Mouse (Mus musculus) testis, adult 2 months (tissue): Measurements from ENCODE around the gene 2310034G01Rik. TPM values are rescaled to one million over a fixed set of nuclear protein-coding genes. Genes with fewer than 3 reads are reported as not detected.

ENCODE experiments used
- H3K27ac ChIP-seq: fragments of 200-500 bp; 2 replicates; pipeline ENCODE4 v1.5.1; 2012; ENCODE audit warnings: low read depth, low read length; ENCODE audit not compliant: control insufficient read depth, insufficient read depth
- H3K27me3 ChIP-seq: fragments of 200-500 bp; 2 replicates; pipeline ENCODE4 v1.6.1; 2012; ENCODE audit warnings: mild to moderate bottlenecking, low read length, moderate library complexity; ENCODE audit not compliant: control insufficient read depth, insufficient read depth
- H3K36me3 ChIP-seq: fragments of 200-500 bp; 2 replicates; pipeline ENCODE4 v1.6.1; 2012; ENCODE audit warnings: mild to moderate bottlenecking, low read length; ENCODE audit not compliant: control insufficient read depth, insufficient read depth
- H3K4me1 ChIP-seq: fragments of 200-500 bp; 2 replicates; pipeline ENCODE4 v1.6.1; 2012; ENCODE audit warnings: low read length; ENCODE audit not compliant: control insufficient read depth, insufficient read depth
- H3K4me3 ChIP-seq: fragments of 200-500 bp; 2 replicates; pipeline ENCODE4 v1.5.1; 2012; ENCODE audit warnings: low read depth, mild to moderate bottlenecking, low read length, moderate library complexity, mixed read lengths; ENCODE audit not compliant: control insufficient read depth
- CTCF ChIP-seq: fragments of 200-500 bp; IDR thresholded peaks from 2 replicates; pipeline ENCODE4 v1.5.1; 2012; ENCODE audit warnings: low read depth, mild to moderate bottlenecking, inconsistent platforms, low read length, moderate library complexity; ENCODE audit not compliant: control insufficient read depth, insufficient read depth, insufficient replicate concordance
- POLR2A ChIP-seq: fragments of 200-500 bp; IDR thresholded peaks from 2 replicates; pipeline ENCODE4 v1.6.1; 2012; ENCODE audit warnings: low read depth, mild to moderate bottlenecking, inconsistent platforms, low read length, moderate library complexity; ENCODE audit not compliant: control insufficient read depth
- polyA plus RNA-seq: library from polyadenylated mRNA; depleted of rRNA; stranded (reverse); fragments of >200 nt; gene quantifications from 2 replicates; pipeline ENCODE4 v1.2.3, GENCODE M21; 2012; rRNA removed

2310034G01Rik gene
- polyA plus RNA-seq: 0.49 and 0.88 TPM in 2 replicates

- Histone ChIP-seq H3K4me1 (peaks cover 12% of the 10 kb centered on the region), H3K27me3 (no peaks in the 10 kb centered on the region), H3K36me3 (no peaks in the 10 kb centered on the region), H3K4me3 (peak within 1 kb of the TSS; percentile 81), H3K27ac (peak within 1 kb of the TSS; percentile 51; the same call in 1 of the 2 replicates)
- TF ChIP-seq CTCF: no peak
- no peak for TF ChIP-seq POLR2A
These were observed at the start of gene 2310034G01Rik for GRCm38 (mm10) chr19:46350168-46350932. 2310034G01Rik (minus strand) TSS chr19:46350302.

DNA sequence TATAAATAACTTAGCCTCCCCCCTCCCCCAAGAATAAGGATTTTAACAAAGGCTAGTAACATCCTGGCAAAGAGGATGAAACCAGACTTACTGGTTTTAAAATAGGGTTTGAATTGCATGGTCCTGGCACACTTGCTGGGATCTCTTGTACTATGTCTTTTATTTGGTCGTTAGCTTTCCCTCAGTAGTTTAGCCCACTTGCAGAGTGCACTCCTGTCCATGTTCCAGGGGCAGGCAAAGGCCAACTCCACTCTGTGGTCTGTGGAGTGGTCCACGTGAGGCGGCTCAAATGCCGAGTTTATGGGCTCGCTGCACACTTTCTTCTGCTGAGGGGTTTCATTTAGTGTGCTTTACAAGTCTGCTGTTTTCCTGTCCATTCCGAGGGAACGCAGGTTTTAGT lies 49.8 kb upstream of the 2310034G01Rik start:
- H3K4me1 ChIP-seq: peaks cover 5% of the 10 kb centered on the region; the same call in 1 of the 2 replicates
- no peak overlapping the region for H3K4me3 ChIP-seq
- no peaks in the 10 kb centered on the region for H3K27me3 ChIP-seq
- no peaks in the 10 kb centered on the region for H3K36me3 ChIP-seq
- no peak overlapping the region for H3K27ac ChIP-seq
- TF ChIP-seq CTCF: no peak
- no peak for TF ChIP-seq POLR2A

- TF ChIP-seq CTCF (no peak), POLR2A (no peak)
- Histone ChIP-seq H3K4me3 (peak overlapping the region; percentile 33), H3K27ac (no peak overlapping the region), H3K36me3 (no peaks in the 10 kb centered on the region), H3K27me3 (no peaks in the 10 kb centered on the region), H3K4me1 (peaks cover 5% of the 10 kb centered on the region; the same call in 1 of the 2 replicates)
These were observed 49.3 kb upstream of the 2310034G01Rik start for GRCm38 (mm10) chr19:46399372-46399771.

GRCm38 (mm10) chr19:46398401-46398800 lies 48.3 kb upstream of the 2310034G01Rik start:
- Histone ChIP-seq H3K27me3 (no peaks in the 10 kb centered on the region), H3K36me3 (no peaks in the 10 kb centered on the region), H3K4me3 (peak overlapping the region; percentile 99), H3K27ac (no peak overlapping the region; the same call in 1 of the 2 replicates), H3K4me1 (peaks cover 5% of the 10 kb centered on the region; the same call in 1 of the 2 replicates)
- TF ChIP-seq CTCF (no peak), POLR2A (no peak)

GRCm38 (mm10) chr19:46397436-46398001 lies 47.4 kb upstream of the 2310034G01Rik start:
- H3K4me1 ChIP-seq: peaks cover 5% of the 10 kb centered on the region; the same call in 1 of the 2 replicates
- TF ChIP-seq CTCF (no peak), POLR2A (no peak)
- H3K27me3 ChIP-seq: no peaks in the 10 kb centered on the region
- peak overlapping the region; percentile 99 for H3K4me3 ChIP-seq
- no peaks in the 10 kb centered on the region for H3K36me3 ChIP-seq
- peak overlapping the region; percentile 85 for H3K27ac ChIP-seq

DNA sequence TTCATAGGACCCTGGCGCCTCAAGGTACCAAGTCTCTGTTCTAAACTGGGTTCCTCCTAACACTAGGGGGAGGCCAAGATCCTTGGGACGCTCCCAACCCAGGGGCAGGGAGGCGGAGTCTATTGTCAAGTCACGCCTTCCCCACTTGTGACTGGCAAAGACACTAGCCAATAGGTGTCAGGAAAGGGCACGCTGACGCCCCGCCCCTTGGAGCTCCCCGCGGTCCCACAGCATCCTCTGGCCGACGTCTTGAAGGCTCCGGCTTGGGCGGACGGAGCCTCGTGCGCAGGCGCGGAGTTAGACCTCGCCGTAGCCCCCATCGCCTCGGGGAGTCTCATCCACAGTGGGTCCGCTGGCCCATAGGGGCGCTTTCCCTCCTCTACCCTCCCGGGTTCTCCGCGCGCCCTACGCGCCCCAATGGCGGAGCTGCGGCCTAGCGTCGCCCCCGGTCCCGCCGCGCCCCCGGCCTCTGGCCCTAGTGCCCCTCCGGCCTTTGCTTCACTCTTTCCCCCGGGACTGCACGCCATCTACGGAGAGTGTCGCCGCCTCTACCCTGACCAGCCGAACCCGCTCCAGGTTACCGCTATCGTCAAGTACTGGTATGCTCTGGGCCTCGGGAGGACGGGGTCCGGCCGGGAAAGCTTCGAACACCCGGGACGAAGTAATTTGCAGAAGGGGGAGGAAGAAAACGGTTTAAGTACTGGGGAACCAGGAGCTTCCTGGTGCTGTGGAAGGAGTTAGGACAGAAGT lies 46.8 kb upstream of the 2310034G01Rik start, which contains the start of gene Sufu:
Gene Sufu (plus strand): TSS at position 211 of the 750 bp plus-strand sequence.
- Histone ChIP-seq H3K27ac (peak within 1 kb of the TSS; percentile 99), H3K4me1 (peaks cover 5% of the 10 kb centered on the region; the same call in 1 of the 2 replicates)

More for the DNA sequence above, 46.8 kb upstream of the 2310034G01Rik start, which contains the start of gene Sufu:
- no peaks in the 10 kb centered on the region; the same call in 1 of the 2 replicates for H3K36me3 ChIP-seq
- peak within 1 kb of the TSS; percentile 99 for H3K4me3 ChIP-seq
- no peaks in the 10 kb centered on the region for H3K27me3 ChIP-seq
- TF ChIP-seq CTCF (peak; percentile 79; the same call in 1 of the 2 replicates), POLR2A (peak; percentile 94)
